Mouse (Mus musculus): ENCODE data around the gene Gm19345.

Gm19345 gene

DNA sequence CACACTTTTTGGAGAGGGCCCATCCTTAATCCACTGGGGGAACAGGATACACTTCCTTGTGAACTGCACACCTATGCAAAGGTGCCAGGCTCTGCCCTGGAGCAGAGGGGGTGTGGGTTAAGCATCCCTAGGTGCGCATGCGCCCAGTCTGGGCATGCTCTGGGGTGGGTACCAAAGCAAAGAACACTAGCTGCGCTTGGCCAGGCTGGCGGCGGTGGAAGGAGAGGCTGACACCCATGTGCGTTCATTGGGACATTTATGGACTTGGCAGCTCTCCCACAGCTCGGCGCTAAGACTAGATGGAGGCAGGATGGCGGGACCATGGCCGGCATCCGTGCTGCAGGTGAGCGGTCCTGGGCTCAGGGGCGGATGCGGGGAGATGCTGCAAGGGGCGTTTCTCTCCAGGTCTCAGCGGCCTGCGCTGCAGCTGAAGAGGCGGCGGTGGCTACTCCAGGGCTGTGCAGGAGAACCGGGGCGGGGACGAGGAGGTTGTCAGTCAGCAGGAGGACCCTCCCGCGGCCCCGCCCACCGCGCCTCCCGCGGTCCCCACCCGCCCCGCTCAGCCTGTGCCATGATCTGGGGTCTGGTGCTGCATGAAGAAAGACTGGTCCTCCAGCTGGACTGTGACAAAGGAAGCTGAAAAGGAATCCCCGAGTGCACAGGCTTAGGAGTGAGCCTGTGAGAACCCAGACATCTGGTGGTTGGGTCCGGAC, at the start of gene Gm19345:
TSS of gene Gm19345 (plus strand) at position 146 of the 713 bp plus-strand sequence.
- DNase-seq (ENCODE audit: low spot score): no peak

DNA sequence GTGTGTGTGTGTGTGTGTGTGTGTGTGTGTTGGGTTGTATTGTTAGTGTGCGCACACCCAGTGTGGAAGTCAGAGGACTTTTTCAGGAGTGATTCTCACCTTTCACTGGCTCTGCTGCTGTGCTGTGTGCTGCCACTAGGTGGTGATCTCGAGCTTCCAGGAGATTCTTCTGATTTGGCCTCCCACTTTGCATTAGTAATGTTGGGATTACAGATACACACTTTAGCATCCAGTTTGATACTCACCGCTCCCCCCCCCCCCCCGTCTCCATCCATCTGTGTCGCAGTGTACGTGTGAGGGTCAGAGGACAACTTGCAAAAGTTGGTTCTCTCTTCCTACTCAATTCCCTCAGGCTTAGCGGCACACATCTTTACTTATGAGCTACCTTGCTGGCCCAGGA, 48.8 kb upstream of the Gm19345 start:
- peak; percentile 59 for DNase-seq (ENCODE audit: low spot score)

DNA sequence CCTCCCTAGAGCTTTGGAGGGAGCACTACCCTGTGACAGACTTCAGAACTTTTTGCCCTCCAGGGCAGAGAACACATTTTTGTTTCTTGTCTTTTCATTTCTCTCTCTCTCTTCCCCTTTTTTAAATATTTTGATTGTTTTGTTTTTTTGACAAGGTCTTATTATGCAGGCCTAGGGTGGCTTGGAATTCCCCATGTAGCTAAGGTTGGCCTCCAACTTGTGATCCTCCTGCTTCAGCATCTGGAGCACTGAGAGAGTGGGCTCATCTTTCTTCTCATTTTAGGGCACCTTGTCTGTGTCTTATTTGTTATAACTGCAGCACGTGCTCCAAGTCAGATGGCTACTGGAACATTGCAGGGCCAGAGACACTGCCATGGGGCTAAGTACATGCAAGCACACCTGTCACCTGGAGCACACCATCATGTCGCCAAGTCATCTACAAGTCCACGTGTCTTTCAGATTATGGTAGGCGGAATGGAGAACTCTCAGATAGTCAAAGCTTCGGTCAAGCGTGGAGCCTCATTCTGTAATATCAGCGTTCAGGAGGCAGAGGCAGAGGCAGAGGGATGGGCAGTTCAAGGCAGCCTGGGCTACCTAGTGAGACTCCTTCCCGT, 45.3 kb upstream of the Gm19345 start:
- DNase-seq (ENCODE audit: low spot score): no peak

DNA sequence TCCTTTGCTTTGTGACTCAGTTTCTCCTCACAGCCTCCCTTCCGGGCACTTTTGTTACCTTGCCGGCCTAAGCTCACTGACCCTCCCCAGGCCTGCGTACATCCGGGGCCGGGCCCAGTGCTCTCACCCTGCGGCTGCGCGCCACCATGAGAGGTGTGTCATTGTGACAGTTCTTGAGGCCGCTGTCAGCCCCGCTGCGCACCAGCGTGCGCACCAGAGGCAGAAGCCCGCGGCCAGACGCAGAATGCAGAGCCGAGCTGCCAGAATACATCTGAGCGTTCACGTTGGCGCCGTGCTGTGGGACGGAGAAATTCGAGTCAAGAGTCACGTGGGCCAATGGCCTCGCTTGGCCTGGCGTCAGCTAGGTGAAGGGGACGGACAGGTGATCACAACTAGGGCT, 42.4 kb upstream of the Gm19345 start:
- no peak for DNase-seq (ENCODE audit: low spot score)

DNA sequence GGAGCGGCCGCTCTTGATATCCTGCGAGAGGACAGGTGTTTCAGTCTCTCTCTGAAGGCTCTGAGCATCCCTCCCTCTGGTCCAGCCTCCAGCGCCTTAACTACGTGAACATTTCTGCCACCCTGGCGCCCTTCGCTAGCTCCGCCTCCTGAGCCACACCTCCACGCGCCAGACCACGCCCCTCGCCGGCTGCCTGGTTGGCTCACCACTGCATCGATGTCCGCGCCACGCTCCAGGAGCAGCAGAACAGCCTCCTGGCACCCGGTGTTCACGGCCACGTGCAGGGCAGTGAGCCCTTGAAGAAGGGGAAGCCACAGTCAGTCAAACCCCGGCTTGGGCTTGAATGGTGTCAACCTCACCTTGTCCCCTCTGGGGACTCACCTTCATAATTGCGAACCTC, 40.7 kb upstream of the Gm19345 start:
- no peak for DNase-seq (ENCODE audit: low spot score)

DNA sequence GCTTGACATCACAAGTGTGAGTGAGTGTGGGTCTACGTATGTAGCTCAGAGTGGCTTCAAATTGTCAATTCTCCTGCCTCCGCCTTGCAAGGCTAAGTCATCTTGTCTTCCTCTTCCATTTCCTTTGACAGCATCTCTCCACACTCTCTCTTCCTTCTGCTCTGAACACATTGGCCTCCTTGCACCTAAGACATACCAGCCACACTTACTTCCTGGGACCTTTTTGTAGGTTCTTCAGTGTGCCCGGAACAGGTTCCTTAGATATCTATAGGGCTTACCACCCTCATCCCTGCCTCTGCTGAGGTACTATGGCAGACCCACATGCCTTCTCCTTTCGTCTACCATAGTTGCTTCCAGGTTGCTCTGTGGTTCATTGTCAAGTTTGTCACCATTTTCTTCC, 38.6 kb upstream of the Gm19345 start:
- no peak for DNase-seq (ENCODE audit: low spot score)

DNA sequence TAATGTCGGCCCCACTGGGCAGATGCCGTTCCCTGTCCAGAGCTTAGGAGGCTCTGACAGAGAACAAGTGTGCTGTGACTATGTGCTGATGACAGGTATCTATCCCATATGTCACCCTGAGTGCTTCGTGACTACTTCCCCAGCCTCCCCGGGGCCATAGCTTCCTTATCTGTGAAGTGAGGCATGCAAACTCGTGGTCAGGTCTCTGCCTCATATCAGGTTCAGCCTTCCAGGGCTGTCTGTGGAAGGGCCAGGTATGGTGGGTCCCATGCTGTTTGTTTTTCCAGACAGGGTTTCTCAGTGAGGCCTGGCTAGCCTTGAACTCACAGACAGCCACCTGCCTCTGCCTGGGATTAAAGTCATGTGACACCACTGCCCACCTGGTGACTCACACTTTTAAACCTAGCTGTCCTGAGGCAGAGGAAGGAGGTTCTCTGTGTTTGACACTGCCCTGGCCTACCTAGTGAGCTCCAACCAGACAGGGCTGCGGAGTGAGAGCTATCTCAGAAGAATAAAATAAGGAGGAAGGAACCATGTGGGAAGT, 38.2 kb upstream of the Gm19345 start:
- no peak for DNase-seq (ENCODE audit: low spot score)

DNA sequence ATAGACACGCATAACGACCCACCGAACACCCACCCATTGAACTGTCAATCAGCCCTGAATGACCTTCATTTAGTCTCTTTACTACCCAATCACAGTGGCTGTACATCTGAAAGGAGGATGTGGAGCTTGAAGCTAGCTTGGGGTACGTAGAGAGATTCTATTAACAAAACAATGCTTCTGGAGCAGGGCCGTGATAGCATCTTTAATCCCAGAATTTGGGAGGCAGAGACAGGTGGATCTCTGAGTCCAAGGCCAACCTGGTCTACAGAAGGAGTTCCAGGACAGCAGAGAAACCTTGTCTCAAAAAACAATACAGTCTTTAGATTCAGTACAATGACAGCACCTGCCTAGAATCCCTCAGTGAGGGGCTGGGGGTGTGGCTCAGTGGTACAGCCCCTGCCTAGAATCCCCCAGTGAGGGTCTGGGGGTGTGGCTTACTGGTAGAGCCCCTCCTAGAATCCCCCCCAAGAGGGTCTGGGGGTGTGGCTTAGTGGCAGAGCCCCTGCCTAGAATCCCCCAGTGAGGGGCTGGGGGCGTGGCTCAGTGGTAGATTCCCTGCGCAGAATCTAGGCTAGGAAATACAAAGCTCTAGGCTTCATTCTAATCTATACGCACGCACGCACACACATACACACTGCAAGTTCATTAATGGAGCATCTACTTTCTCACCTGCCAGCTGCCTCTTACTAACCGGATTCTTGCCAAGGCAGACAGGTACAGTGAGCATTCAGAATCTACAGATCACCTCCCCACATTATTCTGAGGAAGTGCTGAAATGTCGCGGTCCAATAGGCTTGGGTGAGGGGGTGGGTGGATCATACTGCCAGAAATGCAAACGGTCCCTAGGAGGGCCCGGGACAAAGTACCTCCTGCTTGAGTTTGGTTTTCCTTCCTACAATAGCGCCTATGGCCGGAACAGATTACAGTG, 36.2 kb upstream of the Gm19345 start:
- DNase-seq (ENCODE audit: low spot score): no peak

DNA sequence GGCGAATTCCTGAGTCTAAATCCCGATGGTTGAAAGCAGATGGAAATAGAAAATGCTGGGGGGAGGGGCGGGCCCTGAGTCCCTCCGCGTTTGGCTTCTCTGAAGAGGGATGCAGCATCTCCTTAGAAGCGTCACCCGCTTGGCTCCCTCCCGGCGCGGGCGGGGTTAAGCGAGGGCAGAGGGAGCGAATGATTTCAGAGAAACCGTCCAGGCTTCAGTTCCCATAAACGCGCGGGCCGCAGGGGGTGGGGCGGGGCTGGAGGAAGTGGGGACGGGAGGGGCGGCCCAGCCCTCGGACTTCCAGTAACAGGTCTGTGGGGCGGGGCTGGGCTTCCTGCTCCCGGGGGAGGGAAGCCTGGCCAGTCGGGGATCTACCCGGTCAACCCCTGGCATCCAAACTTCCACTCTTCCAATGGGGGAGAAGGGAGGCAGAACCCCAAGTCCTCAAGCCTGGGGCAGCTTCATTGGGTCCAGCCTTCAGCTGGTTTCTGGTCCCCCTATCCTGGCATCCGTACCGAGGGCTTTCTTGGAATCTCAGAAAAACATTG, 35.5 kb upstream of the Gm19345 start:
- DNase-seq (ENCODE audit: low spot score): no peak

DNA sequence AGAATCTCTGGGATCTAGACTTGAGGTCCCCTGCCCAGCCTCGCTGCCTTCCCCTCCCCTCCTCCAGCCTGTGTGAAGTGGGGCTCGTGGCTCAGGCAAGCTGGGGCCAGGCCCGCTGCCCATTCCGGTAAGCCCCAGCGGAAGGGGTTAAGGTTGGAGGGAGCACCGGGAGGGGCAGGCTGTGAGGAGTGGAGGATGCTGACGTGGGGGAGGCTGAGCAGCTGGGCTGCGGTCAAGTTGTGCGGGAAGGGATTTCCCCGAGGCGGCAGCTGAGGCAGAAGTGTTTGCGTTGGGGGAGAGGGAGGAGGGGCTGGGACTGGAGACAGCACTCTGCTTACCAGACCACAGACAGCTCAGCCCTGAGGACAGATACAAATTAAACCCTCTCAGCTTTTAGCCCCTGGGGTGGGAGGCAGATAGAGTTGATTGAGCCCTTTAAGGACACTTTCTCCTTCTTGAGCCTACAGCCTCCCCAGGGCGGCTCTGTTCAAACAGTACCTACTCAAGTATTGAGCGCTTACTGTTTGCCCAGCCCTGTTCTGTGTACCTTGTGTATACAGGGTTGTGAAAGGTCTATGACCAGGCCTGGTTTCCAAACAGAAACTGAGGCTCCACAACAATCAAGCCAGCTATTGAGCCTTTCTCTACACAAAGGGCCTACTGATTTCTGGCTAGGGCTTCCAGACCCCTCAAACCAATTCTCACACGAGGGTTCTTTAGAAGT, 34.3 kb upstream of the Gm19345 start:
- no peak for DNase-seq (ENCODE audit: low spot score)

DNA sequence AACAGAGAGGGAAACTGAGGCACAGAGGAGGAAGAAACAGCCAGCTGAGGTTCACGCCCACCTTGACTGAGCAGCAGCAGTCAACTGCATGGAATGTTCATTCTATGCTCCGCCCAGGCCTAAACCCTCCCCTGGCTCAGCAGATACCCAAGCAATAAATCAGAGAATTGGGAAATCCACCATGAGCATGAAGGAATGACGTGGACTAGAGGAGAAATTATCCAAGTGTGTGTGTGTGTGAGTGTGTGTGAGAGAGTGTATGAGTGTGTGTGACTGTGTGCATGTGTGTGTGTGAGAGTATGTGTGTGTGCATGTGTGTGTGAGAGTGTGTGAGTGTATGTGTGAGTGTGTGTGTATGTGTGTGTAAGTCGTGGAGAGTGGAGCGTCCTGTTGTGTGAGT, 33.4 kb upstream of the Gm19345 start:
- no peak for DNase-seq (ENCODE audit: low spot score)

DNA sequence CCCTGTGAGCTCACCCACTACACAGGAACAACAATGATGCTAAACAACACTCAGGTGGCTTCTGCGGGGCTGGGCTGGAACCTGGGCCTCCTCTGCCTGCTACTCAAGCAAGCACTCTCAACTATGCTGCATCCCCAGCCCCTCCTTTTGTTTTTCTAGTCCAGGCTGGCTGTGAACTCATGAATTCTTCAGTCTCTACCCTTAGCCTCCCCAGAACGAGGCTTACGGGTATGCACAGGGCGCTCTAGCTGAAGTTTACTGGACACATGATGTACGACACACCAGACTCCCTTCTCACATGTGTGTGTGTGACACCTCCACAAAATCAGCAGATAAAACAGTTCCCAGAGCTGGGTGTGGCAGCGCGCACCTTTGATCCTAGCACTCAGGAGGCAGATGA, 32.9 kb upstream of the Gm19345 start:
- no peak for DNase-seq (ENCODE audit: low spot score)

DNA sequence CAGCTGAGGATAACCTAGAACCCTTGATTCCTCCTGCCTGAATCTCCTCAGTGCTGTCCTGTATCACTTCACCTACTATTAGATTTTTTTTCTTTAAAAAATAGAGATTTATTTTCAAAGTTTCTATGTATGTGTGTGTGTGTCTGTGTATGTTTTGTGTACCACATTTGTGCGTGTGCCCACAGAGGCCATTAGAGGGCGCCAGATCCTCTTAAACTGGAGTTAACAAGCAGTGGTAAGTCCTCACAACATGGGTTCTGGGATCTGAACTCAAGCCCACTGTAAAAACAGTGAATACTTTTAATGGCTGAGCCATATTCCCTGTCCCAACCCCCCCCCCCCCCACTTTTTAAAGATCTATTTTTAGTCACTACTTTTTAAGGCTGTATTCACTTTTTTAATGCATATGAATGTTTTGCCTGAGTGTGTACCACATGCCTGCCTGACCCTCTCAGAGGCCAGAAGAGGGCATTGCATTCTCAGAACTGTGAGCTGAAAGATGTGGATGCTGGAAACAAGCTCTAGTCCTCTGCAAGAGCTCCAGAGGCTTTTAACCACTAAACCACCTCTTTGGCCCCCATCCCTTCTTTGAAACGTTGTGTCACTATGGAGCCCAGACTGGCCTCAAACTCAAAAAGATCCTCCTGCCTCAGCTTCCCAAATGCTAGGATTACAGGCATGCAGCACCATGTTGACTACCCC, 31.3 kb upstream of the Gm19345 start:
- DNase-seq (ENCODE audit: low spot score): no peak

DNA sequence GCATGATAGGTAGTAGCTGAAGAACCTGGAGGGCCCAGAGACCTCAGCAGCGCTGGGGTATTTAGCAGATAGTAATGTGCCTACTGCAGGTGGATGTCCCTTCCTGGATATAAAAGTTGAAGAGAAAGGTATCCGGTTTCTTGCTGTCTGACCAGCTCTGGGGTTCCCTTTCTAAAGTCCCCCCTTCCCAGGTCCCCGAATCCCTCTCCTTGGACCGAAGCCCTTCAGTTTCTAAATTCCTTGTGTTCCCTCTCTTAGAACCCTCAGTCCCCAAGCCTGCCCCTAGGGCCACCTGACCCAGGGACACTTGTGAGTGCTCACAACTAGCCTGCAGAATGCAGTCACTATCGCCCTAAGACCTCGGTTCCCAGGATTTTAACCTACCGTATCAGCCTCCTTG, 30.2 kb upstream of the Gm19345 start:
- DNase-seq (ENCODE audit: low spot score): no peak

DNA sequence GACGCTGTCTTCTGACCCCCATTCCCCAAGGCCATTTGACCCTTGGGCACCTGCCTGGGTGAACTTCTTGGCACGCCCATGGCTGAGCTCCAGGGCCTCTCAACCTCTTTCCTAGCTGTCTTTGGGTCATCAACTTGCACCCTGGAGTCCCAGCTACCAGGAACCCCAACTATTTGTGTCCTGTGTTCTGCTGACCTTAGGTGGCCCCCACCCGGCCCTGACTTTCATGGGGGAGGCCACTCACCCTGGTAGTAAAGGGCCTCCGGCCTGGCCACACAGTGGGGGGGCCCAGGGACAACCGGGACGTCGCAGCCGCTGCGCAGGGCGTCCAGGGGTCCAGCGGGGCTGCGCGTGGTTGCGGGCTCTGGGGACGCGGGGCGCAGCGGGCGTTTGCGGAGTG, 29.6 kb upstream of the Gm19345 start:
- DNase-seq (ENCODE audit: low spot score): no peak

DNA sequence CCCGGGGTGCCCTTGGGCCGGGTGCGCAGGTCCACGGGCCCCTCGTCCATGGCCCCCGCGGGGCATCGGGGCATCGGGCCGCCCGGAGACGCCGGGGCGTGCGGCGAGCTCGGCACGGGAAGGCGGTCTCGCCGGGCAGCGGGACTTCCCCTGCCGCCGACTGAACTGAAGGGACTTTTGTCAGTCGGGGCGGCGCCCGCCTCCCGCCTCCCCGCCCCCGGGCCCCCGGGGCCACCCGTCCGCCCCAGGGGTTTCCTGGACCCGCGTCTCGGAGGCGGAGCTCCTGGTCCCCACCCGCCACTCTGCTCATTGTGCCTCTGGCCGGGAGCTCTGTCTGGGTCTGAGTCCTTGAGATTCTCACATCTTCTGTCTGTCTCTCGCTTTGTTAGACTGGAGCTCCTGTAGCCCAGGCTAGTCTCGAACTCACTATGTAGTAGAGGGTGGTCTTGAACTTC, 29.2 kb upstream of the Gm19345 start, which contains the start of gene Bcl3:
TSS of gene Bcl3 (minus strand) at position 167 of the 455 bp plus-strand sequence.
- no peak for DNase-seq (ENCODE audit: low spot score)

DNA sequence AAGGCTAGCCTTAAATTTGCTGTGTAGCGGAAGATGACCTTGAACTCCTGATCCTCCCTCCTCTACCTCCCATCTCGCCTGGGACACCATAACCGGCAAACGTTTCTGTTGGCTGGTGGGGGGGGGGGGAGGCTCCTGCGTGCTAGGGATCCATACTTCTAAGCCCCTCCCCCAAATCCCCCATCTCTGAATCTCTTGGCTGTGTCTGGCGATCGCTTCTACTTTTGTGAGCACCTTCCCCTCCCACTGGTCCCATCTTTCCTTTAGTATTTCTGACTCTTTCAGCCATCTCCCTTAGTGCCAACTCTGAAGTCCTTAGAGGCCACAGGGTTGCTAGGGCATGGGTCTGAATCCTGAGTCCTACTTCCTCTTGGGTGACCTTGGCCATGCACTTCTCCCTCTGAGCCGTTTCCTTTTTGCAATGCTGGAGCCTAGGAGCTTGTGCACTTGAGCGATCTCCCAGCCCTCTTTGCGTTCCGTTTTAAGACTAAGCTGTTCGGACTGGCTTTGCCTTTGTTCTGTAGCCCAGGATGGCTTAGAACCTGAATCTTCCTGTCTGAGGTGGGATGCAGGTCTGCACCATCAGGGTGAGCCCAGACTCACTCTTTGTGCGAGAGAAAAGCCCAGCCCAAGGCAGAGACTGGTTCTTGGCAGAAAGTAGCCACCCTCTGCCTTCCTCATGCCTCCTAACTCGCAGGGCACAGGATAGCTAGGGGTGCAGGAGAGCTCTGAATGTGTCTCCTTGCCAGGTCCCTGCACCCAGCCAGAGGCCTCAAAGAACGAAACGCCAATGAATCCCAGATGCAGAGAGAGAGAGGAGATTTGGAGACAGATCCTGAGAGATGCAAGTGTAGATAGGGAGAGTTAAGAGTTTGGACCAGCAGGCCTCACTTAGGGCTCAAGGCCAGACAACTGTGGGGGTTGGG, 28.3 kb upstream of the Gm19345 start:
- no peak for DNase-seq (ENCODE audit: low spot score)

DNA sequence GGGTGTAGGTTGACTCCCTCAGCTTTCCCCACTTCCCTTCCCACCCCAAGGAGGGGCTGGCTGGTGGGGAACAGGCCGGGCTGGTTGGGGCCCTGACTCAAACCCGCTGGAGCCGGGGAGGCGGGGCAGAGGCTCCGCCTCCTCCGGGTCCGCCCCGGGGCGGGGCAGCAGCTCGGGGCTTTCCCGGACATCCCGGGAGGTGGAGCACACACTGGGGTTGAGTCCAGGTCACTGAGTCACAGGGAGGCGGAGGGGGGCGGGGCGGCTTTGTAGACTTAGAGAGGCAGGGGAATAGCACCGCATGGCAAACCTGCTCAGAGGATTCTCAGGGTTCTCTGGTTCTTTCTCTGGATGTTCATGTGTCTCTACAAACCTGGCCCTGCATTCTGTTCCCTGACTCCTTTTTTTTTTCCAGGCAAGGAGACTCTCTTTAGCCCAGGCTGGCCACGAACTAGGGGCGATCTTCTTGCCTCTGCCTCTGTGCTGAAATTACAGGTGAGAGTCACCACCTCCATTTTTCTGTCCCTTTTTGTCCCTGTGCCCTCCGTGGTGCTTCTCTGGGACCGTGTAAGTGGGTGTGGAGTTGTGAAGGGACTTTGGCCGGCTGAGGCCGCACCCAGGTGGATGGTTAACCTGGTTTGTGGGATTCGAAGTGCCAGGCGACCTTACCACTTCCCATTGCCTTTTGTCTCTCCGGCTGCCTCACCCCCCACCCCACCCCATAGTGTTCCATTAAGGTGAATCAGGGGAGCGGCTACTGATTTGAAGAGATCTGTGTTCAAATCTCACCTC, 27.4 kb upstream of the Gm19345 start:
- no peak for DNase-seq (ENCODE audit: low spot score)

DNA sequence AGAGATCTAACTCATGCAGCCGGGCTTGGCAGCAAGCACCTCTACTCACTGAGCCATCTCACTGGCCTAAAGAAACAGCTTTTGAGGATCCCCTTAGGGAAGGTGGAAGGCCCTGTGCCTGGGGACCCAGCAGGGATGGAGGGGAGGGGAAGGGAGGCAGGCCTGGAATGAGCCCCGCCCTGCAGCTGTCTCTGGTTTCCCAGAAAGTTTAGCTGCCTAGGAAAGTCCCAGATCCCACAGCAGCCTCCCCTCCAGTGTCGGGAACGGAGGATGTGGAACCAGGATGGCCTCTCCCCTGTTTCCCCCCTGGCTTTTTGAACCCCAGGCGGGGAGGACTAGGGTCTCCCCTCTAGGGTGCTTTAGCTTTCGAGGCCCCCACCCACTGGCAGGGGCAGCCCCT, 25.0 kb upstream of the Gm19345 start:
- DNase-seq (ENCODE audit: low spot score): no peak

Measured in layer of hippocampus, adult 9-10 months (tissue).